Mouse (Mus musculus): ENCODE results near the gene Rac3. TPM values are rescaled to one million over a fixed set of nuclear protein-coding genes. Genes with fewer than 3 reads are reported as not detected.
"Not testable (repeated sequence)": the region's sequence is repeated elsewhere in the genome, so short reads cannot be mapped to it uniquely, and the experiment has no call there.

The Rac3 gene
- total RNA-seq (2014; fragmentation: Nextera tagmentation) (1.6 and 2.9 TPM in 2 replicates), total RNA-seq (2017) (not detected in 2 replicates)

- peak; percentile 35; the same call in 1 of the 2 replicates for ATAC-seq (replicated peaks; ENCODE audit: low FRiP score, low TSS enrichment, poor library complexity, severe bottlenecking)
Observed at GRCm38 (mm10) chr11:120721124-120722066, at the start of gene Rac3. Rac3 (plus strand) TSS chr11:120721470.

GRCm38 (mm10) chr11:120672687-120673593 is 48.3 kb upstream of the Rac3 start, which contains the start of gene Aspscr1:
Aspscr1 (plus strand) TSS chr11:120672973.
- ATAC-seq (replicated peaks; ENCODE audit: low FRiP score, low TSS enrichment, poor library complexity, severe bottlenecking) = peak; percentile 95

- ATAC-seq (replicated peaks; ENCODE audit: low FRiP score, low TSS enrichment, poor library complexity, severe bottlenecking) = peak; percentile 36
Observed at GRCm38 (mm10) chr11:120673594-120674122, 47.6 kb upstream of the Rac3 start.

- not testable (repeated sequence) for ATAC-seq (replicated peaks; ENCODE audit: low FRiP score, low TSS enrichment, poor library complexity, severe bottlenecking)
Observed at GRCm38 (mm10) chr11:120675875-120676274, 45.4 kb upstream of the Rac3 start.

DNA sequence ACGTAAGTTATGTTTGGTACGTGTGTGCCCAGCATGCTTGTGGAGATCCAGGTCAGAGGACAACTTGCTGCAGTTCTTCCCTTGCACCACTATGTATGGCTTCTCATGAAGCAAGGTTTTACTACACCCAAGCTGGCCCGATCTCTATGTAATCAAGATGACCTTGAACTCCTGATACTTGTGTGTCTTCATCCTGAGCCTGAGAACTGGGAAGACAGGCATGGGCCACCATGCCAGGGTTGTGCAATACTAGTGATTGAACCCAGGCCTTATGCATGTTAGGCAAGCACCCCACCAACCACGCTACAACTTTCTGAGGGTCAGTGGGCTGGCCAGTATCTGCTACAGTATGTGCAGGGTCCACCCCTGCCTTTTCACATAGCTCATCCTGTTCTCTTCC is 44.3 kb upstream of the Rac3 start:
- ATAC-seq (replicated peaks; ENCODE audit: low FRiP score, low TSS enrichment, poor library complexity, severe bottlenecking) = no peak

DNA sequence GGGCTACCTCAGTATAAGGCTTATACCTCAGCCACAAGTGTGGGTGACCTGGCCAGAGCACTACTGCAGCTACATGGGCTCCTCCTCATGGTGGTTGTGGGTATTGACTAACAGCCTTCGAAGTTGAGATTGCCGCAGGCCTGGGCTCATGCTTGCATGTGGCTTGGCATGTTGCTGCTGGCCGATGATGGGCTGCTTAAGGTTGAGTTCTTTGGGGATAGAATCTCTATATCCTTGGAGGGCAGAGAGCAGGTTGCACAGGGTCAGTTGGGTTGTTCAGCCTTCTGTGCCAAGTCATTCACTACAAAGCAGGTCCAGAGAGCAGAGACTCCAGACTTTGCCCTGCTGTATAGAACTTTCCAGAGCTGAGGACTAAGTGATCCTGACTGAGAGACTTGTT is 41.4 kb upstream of the Rac3 start:
- ATAC-seq (replicated peaks; ENCODE audit: low FRiP score, low TSS enrichment, poor library complexity, severe bottlenecking) = peak; percentile 80

- ATAC-seq (replicated peaks; ENCODE audit: low FRiP score, low TSS enrichment, poor library complexity, severe bottlenecking) = no peak
Observed at GRCm38 (mm10) chr11:120682683-120683082, 38.6 kb upstream of the Rac3 start.

DNA sequence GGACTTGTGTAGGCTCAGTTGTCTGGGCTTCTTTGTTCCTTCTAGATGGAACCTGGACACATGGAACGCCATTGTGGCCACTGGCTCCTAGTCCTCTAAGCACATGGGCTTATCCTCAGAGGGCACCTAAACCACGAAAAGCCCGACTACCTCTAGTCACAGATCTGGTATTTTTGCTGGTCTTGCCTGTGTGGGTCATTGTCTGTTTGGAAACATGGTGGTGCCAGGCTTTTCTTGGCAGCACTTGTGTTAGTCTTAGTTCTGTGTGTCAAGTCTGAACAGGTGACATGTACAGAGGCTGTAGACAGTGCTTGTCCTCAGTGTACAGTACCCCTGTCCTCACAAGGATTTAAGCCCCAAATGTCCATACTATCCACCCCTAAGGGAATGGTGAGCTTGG is 37.7 kb upstream of the Rac3 start:
- no peak for ATAC-seq (replicated peaks; ENCODE audit: low FRiP score, low TSS enrichment, poor library complexity, severe bottlenecking)

DNA sequence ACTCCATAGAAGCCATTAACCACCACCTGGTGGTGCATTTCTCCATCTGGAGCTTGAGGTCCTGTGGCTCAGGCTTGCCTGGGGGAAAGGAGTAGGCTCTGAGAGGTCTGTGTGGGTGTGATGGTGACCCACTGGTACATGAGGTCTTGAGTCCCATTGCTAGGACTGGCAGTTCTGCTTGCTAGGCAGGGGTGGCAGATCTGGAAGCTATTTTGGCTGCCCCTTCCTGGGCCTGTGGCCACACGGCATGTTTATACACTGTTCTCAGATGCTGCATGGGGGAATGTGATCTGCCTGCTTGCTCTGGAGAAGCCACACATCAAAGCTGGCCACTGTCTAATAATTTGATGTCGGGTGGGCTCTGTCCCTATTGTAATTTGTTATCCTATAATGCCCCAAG is 37.2 kb upstream of the Rac3 start:
- ATAC-seq (replicated peaks; ENCODE audit: low FRiP score, low TSS enrichment, poor library complexity, severe bottlenecking) = no peak

DNA sequence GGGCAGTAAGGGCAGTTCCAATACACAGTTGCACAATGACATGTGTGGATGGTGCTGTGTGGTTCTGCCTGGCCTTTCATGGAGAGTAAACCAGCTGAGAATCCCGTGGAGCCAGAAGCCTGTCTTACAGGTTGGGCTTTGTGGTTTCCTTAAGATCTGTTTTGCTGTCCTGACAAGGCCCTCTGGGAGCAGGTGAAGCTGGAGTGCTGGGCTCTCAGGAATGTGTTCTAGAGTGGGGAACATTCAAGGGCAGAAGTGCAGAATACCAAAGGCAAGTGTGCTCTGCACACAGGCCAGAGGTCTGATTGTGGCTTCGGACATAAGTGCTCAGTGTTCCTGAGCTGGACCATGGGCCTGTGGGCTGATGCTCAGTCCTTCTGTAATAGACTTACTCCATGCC is 36.6 kb upstream of the Rac3 start:
- no peak for ATAC-seq (replicated peaks; ENCODE audit: low FRiP score, low TSS enrichment, poor library complexity, severe bottlenecking)

DNA sequence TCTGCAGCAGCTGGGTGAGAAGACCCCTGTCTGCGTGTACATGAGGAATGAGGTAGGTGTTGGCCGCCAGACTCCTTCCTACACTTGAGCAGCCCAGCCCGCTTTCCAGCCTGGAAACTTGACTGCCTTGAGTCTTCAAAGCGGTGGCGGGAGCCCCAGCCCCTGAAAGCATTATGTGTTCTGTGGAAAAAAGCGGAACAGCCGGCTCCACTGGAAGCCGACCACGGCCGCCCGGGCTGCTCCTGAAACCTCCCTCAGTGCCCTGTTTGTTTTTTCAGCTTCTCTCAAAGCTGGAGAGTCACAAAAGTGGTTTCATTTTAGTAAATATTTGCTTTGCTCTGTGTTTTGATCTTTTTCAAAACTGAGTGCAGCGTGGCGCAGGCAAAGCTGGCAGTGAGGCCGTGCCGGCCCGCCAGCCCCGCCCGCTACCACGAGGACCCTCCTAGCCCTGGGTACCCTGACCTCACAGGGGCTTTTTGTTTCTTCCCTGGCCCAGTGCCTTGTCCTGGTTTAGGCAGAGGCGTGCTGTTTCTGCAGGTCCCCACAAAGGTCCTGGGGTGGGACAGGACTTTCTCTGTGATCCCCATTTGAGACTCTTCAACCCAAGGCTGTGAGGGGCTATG is 34.5 kb upstream of the Rac3 start:
- ATAC-seq (replicated peaks; ENCODE audit: low FRiP score, low TSS enrichment, poor library complexity, severe bottlenecking) = no peak

- ATAC-seq (replicated peaks; ENCODE audit: low FRiP score, low TSS enrichment, poor library complexity, severe bottlenecking) = no peak
Observed at GRCm38 (mm10) chr11:120689365-120689764, 31.9 kb upstream of the Rac3 start.

- ATAC-seq (replicated peaks; ENCODE audit: low FRiP score, low TSS enrichment, poor library complexity, severe bottlenecking) = no peak
Observed at GRCm38 (mm10) chr11:120692471-120693011, 28.7 kb upstream of the Rac3 start.

DNA sequence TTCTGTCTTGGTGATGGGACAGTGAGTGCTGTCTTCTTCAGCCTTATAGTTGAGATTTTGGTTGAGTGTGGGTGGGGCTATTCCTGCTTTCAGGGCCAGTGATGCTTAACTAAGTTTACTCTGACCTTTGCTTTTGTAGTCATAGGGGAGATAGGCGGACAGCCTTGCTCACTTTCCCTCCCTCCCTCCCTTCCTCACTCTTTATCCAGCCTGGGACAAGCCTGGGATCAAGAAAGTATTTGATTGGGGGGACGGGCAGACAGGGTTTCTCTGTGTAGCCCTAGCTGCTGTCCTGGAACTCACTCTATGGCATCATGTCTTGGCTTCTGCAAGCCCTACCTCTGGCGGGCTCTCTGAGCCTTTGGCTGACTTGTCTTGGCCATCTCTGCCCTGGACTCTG is 27.8 kb upstream of the Rac3 start:
- ATAC-seq (replicated peaks; ENCODE audit: low FRiP score, low TSS enrichment, poor library complexity, severe bottlenecking) = no peak

GRCm38 (mm10) chr11:120695184-120695583 is 26.1 kb upstream of the Rac3 start:
- no peak for ATAC-seq (replicated peaks; ENCODE audit: low FRiP score, low TSS enrichment, poor library complexity, severe bottlenecking)

GRCm38 (mm10) chr11:120695641-120696040 is 25.6 kb upstream of the Rac3 start:
- no peak for ATAC-seq (replicated peaks; ENCODE audit: low FRiP score, low TSS enrichment, poor library complexity, severe bottlenecking)

- ATAC-seq (replicated peaks; ENCODE audit: low FRiP score, low TSS enrichment, poor library complexity, severe bottlenecking) = no peak
Observed at GRCm38 (mm10) chr11:120696568-120696967, 24.7 kb upstream of the Rac3 start.

- ATAC-seq (replicated peaks; ENCODE audit: low FRiP score, low TSS enrichment, poor library complexity, severe bottlenecking) = no peak
Observed at GRCm38 (mm10) chr11:120697741-120698140, 23.5 kb upstream of the Rac3 start.

Measured in megakaryocyte-erythroid progenitor cell, adult 5-6 weeks (primary cell).